In genomic region chr16:48360887-48361286, GRCm38 (mm10) we compare ENCODE assay signal across 13 mouse cellular contexts. TPM values are rescaled to one million over a fixed set of nuclear protein-coding genes. Genes with fewer than 3 reads are reported as not detected.
DNase-seq lines count a peak whose midpoint lies in the region; ATAC-seq and TF ChIP-seq lines count a peak whose summit lies in the region.
"Had no signal": no experiment of that assay in that cellular context is flagged by ENCODE, and none has a peak within 500 bp of the region (broad histone marks: within the 10 kb centered on the region; RNA-seq: fewer than 3 reads in every experiment).

No protein-coding gene starts in this region.

- H3K4me3 ChIP-seq in midbrain, postnatal 0 days (ENCODE audit: low read depth, low read length): no peak overlapping the region
- H3K4me3 ChIP-seq in midbrain, embryonic 16.5 days (ENCODE audit: low read depth, low read length): no peak overlapping the region
- no peak overlapping the region for H3K4me3 ChIP-seq in left cerebral cortex, adult 2 months
- no peak overlapping the region for H3K4me3 ChIP-seq in intestine, embryonic 16.5 days (ENCODE audit: low read length)
- H3K4me3 ChIP-seq in kidney, embryonic 14.5 days (ENCODE audit: low read length): no peak overlapping the region
- H3K4me3 ChIP-seq: myocyte had no signal

- H3K27me3 ChIP-seq in midbrain, postnatal 0 days (ENCODE audit: insufficient read depth, low read length): no peaks in the 10 kb centered on the region
- no peaks in the 10 kb centered on the region for H3K27me3 ChIP-seq in midbrain, embryonic 16.5 days (ENCODE audit: control insufficient read depth, insufficient read depth, low read depth, low read length)
- H3K27me3 ChIP-seq in intestine, embryonic 16.5 days (replicated peaks; ENCODE audit: control insufficient read depth, insufficient read depth, low read length): no peaks in the 10 kb centered on the region
- H3K27me3 ChIP-seq in kidney, embryonic 14.5 days (ENCODE audit: control insufficient read depth, insufficient read depth, low read length): no peaks in the 10 kb centered on the region

- intact Hi-C loops in left cerebral cortex, adult 2 months (cut with DNase I): no loop called here

- DNase-seq in midbrain, postnatal 0 days (ENCODE audit: low spot score): peak; percentile 60
- peak; percentile 28 to 32 for DNase-seq in frontal cortex, postnatal 10 days (ENCODE audit: low spot score in 2 of 2)
- DNase-seq in left cerebral cortex, adult 2 months (ENCODE audit: extremely low spot score in 1 of 2, low spot score in 2 of 2): peak; percentile 19 to 52
- DNase-seq in kidney, adult 11 months: no peak
- no peak for DNase-seq in neural tube, embryonic 10.5 days (ENCODE audit: extremely low spot score, low spot score)
- DNase-seq: lung, adult 2 months; thymus, postnatal 14 days had no signal

- ATAC-seq in midbrain, postnatal 0 days (ENCODE audit: low FRiP score): peak; percentile 65; the same call in 1 of the 2 replicates
- ATAC-seq in midbrain, embryonic 16.5 days: no peak
- ATAC-seq in intestine, embryonic 16.5 days: no peak
- ATAC-seq in kidney, embryonic 14.5 days (ENCODE audit: low FRiP score, low TSS enrichment): no peak

- no peak for TF ChIP-seq CTCF in midbrain, postnatal 0 days (IDR thresholded peaks at IDR 0.05)
- TF ChIP-seq CTCF in left cerebral cortex, adult 2 months (IDR thresholded peaks at IDR 0.05): no peak

- 81% methylated on average over 12 of the region's 12 CpGs for WGBS in midbrain, postnatal 0 days
- WGBS in midbrain, embryonic 16.5 days: 86% methylated on average over 12 of the region's 12 CpGs
- 89% methylated on average over 12 of the region's 12 CpGs for WGBS in intestine, embryonic 16.5 days
- 92% methylated on average over 12 of the region's 12 CpGs for WGBS in kidney, embryonic 14.5 days

- no peaks in the 10 kb centered on the region for H3K4me1 ChIP-seq in midbrain, postnatal 0 days (ENCODE audit: insufficient read depth, low read length)
- H3K4me1 ChIP-seq in midbrain, embryonic 16.5 days (ENCODE audit: control insufficient read depth, insufficient read depth, low read length): no peaks in the 10 kb centered on the region
- H3K4me1 ChIP-seq in intestine, embryonic 16.5 days (ENCODE audit: control insufficient read depth, insufficient read depth, low read length): no peaks in the 10 kb centered on the region
- no peaks in the 10 kb centered on the region for H3K4me1 ChIP-seq in kidney, embryonic 14.5 days (ENCODE audit: control insufficient read depth, insufficient read depth, low read length)

- no peak overlapping the region for H3K9ac ChIP-seq in midbrain, postnatal 0 days (replicated peaks; ENCODE audit: low read length, poor library complexity, severe bottlenecking)
- no peak overlapping the region for H3K9ac ChIP-seq in midbrain, embryonic 16.5 days (ENCODE audit: low read depth, low read length)
- no peak overlapping the region for H3K9ac ChIP-seq in intestine, embryonic 16.5 days (ENCODE audit: low read depth, low read length)
- no peak overlapping the region for H3K9ac ChIP-seq in kidney, embryonic 14.5 days (ENCODE audit: low read depth, low read length)

- no peak overlapping the region for H3K4me2 ChIP-seq in midbrain, postnatal 0 days (ENCODE audit: low read depth, low read length, poor library complexity, severe bottlenecking)
- H3K4me2 ChIP-seq in midbrain, embryonic 16.5 days (ENCODE audit: low read length): no peak overlapping the region
- no peak overlapping the region for H3K4me2 ChIP-seq in intestine, embryonic 16.5 days (ENCODE audit: low read depth, low read length)
- no peak overlapping the region for H3K4me2 ChIP-seq in kidney, embryonic 14.5 days (replicated peaks; ENCODE audit: low read depth, low read length)

- H3K36me3 ChIP-seq in midbrain, postnatal 0 days (ENCODE audit: insufficient read depth, low read length): no peaks in the 10 kb centered on the region
- no peaks in the 10 kb centered on the region for H3K36me3 ChIP-seq in midbrain, embryonic 16.5 days (ENCODE audit: control insufficient read depth, insufficient read depth, low read length)
- H3K36me3 ChIP-seq in intestine, embryonic 16.5 days (ENCODE audit: control insufficient read depth, insufficient read depth, low read length): no peaks in the 10 kb centered on the region
- no peaks in the 10 kb centered on the region for H3K36me3 ChIP-seq in kidney, embryonic 14.5 days (ENCODE audit: control insufficient read depth, insufficient read depth, low read length)

- H3K9me3 ChIP-seq in midbrain, postnatal 0 days (ENCODE audit: low read length): no peaks in the 10 kb centered on the region
- no peaks in the 10 kb centered on the region for H3K9me3 ChIP-seq in midbrain, embryonic 16.5 days (replicated peaks; ENCODE audit: control insufficient read depth, low read length, poor library complexity, severe bottlenecking)
- no peaks in the 10 kb centered on the region for H3K9me3 ChIP-seq in intestine, embryonic 16.5 days (ENCODE audit: control insufficient read depth, low read length)
- no peaks in the 10 kb centered on the region; the same call in 1 of the 2 replicates for H3K9me3 ChIP-seq in kidney, embryonic 14.5 days (ENCODE audit: control insufficient read depth, low read length)

- no peak overlapping the region for H3K27ac ChIP-seq in midbrain, postnatal 0 days (ENCODE audit: low read depth, low read length)
- H3K27ac ChIP-seq in midbrain, embryonic 16.5 days (ENCODE audit: low read length): no peak overlapping the region
- H3K27ac ChIP-seq in left cerebral cortex, adult 2 months: no peak overlapping the region
- H3K27ac ChIP-seq in intestine, embryonic 16.5 days (ENCODE audit: low read length): no peak overlapping the region
- H3K27ac ChIP-seq in kidney, embryonic 14.5 days (ENCODE audit: low read depth, low read length): no peak overlapping the region

RNA-seq across cellular contexts. Expression of gene Gm5485, which starts 51.3 kb away (rescaled TPM):
- not detected in 2 replicates for total RNA-seq in midbrain, postnatal 0 days (2014; rRNA removed)
- not detected in 2 replicates for polyA plus RNA-seq in midbrain, postnatal 0 days (2015; fragmentation: Nextera tagmentation; extraction: Ambion mirVana)
- not detected in 2 replicates for polyA plus RNA-seq in midbrain, embryonic 16.5 days (2015; fragmentation: Nextera tagmentation; extraction: Ambion mirVana)
- total RNA-seq in left cerebral cortex, adult 2 months (2021): not detected
- polyA plus RNA-seq in intestine, embryonic 16.5 days (2015; fragmentation: Nextera tagmentation; extraction: Ambion mirVana): 1.4 and 1.8 TPM in 2 replicates
- not detected in 2 replicates for polyA plus RNA-seq in kidney, embryonic 14.5 days (2014; fragmentation: Nextera tagmentation; extraction: Ambion mirVana)
- total RNA-seq: heart, postnatal 14 days had no signal
- polyA plus RNA-seq: lung, adult 2 months; myocyte had no signal

RNA-seq across cellular contexts. Expression of gene Dppa2, which starts 57.2 kb away (rescaled TPM):
- not detected in 2 replicates for total RNA-seq in midbrain, postnatal 0 days (2014; rRNA removed)
- not detected in 2 replicates for polyA plus RNA-seq in midbrain, postnatal 0 days (2015; fragmentation: Nextera tagmentation; extraction: Ambion mirVana)
- not detected in 2 replicates for polyA plus RNA-seq in midbrain, embryonic 16.5 days (2015; fragmentation: Nextera tagmentation; extraction: Ambion mirVana)
- total RNA-seq in left cerebral cortex, adult 2 months (2021): not detected
- polyA plus RNA-seq in intestine, embryonic 16.5 days (2015; fragmentation: Nextera tagmentation; extraction: Ambion mirVana): 0.06 TPM in 1 of 2 replicates, not detected in the other
- not detected in 2 replicates for polyA plus RNA-seq in kidney, embryonic 14.5 days (2014; fragmentation: Nextera tagmentation; extraction: Ambion mirVana)
- total RNA-seq: heart, postnatal 14 days had no signal
- polyA plus RNA-seq: large intestine, adult 2 months; lung, adult 2 months had no signal

Comparison
In these comparisons a context has a peak if more than half of its experiments do, and no peak if none do; other contexts are left out.
1. DNase-seq: peak in midbrain, postnatal 0 days (single experiment), frontal cortex, postnatal 10 days (2 of 2) and left cerebral cortex, adult 2 months (2 of 2); none in kidney, adult 11 months (single experiment) and neural tube, embryonic 10.5 days (single experiment).